Mouse (Mus musculus) embryonic facial prominence, embryonic 11.5 days (tissue): ENCODE measurements around the gene Lypd6b. TPM values are rescaled to one million over a fixed set of nuclear protein-coding genes. Genes with fewer than 3 reads are reported as not detected.

Experiments
- ATAC-seq: fragments of 200-750 bp; cut with Nextera tagmentation; replicated peaks from 2 replicates; pipeline ENCODE4 v1.8.0; 2017; ENCODE audit warnings: low read depth; ENCODE audit not compliant: insufficient number of reproducible peaks, low FRiP score, low TSS enrichment
- DNase-seq: peaks from one replicate; pipeline ENCODE4 v3.0.0-alpha.2; 2015; ENCODE audit warnings: low spot score
- H3K27ac ChIP-seq: fragments of 300-500 bp; sonication (generic); replicated peaks from 2 replicates; pipeline ENCODE4 v1.5.1; 2014; ENCODE audit warnings: mild to moderate bottlenecking, low read depth, low read length, control low read depth
- H3K27me3 ChIP-seq: fragments of 300-500 bp; sonication (generic); 2 replicates; pipeline ENCODE4 v1.6.1; 2014; ENCODE audit warnings: mild to moderate bottlenecking, low read length, moderate library complexity, mixed read lengths; ENCODE audit not compliant: control insufficient read depth, insufficient read depth
- H3K36me3 ChIP-seq: fragments of 300-500 bp; sonication (generic); replicated peaks from 2 replicates; pipeline ENCODE4 v1.6.1; 2014; ENCODE audit warnings: low read depth, mild to moderate bottlenecking, low read length, moderate library complexity, mixed read lengths; ENCODE audit not compliant: control insufficient read depth, insufficient read depth
- H3K4me1 ChIP-seq: fragments of 300-500 bp; sonication (generic); 2 replicates; pipeline ENCODE4 v1.6.1; 2014; ENCODE audit warnings: low read length, mixed read lengths; ENCODE audit not compliant: control insufficient read depth, insufficient read depth
- H3K4me2 ChIP-seq: fragments of 300-500 bp; sonication (generic); 2 replicates; pipeline ENCODE4 v1.6.1; 2014; ENCODE audit warnings: low read depth, mild to moderate bottlenecking, control low read depth, low read length, moderate library complexity
- H3K4me3 ChIP-seq: fragments of 300-500 bp; sonication (generic); 2 replicates; pipeline ENCODE4 v1.5.1; 2014; ENCODE audit warnings: low read depth, low read length, control low read depth
- H3K9ac ChIP-seq: fragments of 300-500 bp; sonication (generic); replicated peaks from 2 replicates; pipeline ENCODE4 v1.6.1; 2014; ENCODE audit warnings: mild to moderate bottlenecking, control low read depth, low read length
- H3K9me3 ChIP-seq: fragments of 300-500 bp; sonication (generic); replicated peaks from 2 replicates; pipeline ENCODE4 v1.6.1; 2016; ENCODE audit warnings: mild to moderate bottlenecking, low read length, inconsistent platforms, mixed read lengths; ENCODE audit not compliant: control insufficient read depth
- WGBS: fragments of 180-500 bp; shearing (Covaris S2); extraction: QIAGEN DNeasy Blood & Tissue Kit; methylation state at CpG from one replicate; pipeline ENCODE4 v1.1.7; 2014; 5-methylcytosine and 5-hydroxymethylcytosine counted together
- polyA plus RNA-seq: library from polyadenylated mRNA; unstranded; fragments of >200 nt; fragmentation: Nextera tagmentation; extraction: Ambion mirVana; gene quantifications from 2 replicates; pipeline ENCODE4 v1.2.1, GENCODE M21; 2014

Lypd6b gene
- polyA plus RNA-seq, 1 experiment from 2014 or later = 4.2 TPM

- Histone ChIP-seq H3K27me3 (no peaks in the 10 kb centered on the region), H3K4me1 (no peaks in the 10 kb centered on the region), H3K27ac (no peak overlapping the region), H3K4me2 (no peak overlapping the region), H3K9ac (no peak overlapping the region), H3K36me3 (no peaks in the 10 kb centered on the region), H3K9me3 (no peaks in the 10 kb centered on the region), H3K4me3 (no peak overlapping the region)
- no peak for DNase-seq
- no peak for ATAC-seq
- WGBS = 86% methylated on average over 3 of the region's 3 CpGs
Measured at GRCm38 (mm10) chr2:49970990-49971389, 183.5 kb downstream of the Lypd6b start.

DNA sequence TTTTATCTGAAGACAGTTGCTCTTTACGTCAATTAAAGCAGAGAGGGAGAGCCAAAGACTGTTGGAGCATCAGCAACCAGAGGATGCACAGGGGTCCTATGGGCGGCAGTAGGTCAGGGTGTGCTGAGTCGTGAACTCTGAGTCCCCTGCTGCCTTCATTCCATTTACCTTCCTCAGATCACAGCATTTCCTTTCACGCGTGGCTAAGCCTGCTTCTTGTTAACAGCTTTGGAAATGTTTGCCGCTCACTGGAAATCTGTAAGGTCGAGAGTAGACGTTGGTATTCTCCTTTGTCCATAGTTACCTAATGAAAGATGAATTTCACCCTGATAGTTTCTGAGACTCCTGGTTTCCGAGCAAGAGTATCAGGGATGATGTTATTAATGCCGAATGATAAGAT, 191.1 kb downstream of the Lypd6b start:
- no peaks in the 10 kb centered on the region for H3K4me1 ChIP-seq
- no peaks in the 10 kb centered on the region for H3K36me3 ChIP-seq
- no peak overlapping the region for H3K4me2 ChIP-seq
- H3K27ac ChIP-seq = no peak overlapping the region
- no peak for DNase-seq
- ATAC-seq = no peak
- 73% methylated on average over 10 of the region's 10 CpGs for WGBS
- no peaks in the 10 kb centered on the region for H3K9me3 ChIP-seq
- no peak overlapping the region for H3K9ac ChIP-seq
- H3K27me3 ChIP-seq = no peaks in the 10 kb centered on the region
- no peak overlapping the region for H3K4me3 ChIP-seq

DNA sequence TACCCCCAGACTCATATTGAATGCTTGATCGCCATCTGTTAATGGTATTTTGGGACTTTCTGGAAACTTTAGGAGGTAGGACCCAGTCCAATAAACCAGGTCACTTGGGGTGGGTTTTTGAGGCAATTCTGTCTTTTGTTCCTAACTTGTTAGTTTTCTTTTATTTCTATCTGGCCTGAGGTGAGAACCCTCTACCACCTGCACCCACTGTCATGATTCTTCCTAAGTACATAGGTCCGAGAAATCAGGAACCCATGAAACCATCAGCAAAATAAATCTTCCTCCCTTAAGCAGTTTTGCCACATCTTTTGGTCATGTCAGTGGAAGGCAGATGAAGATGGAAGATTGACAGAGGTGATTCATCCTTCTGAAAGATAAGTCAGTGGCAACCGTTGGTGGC, 192.5 kb downstream of the Lypd6b start:
- no peaks in the 10 kb centered on the region for H3K27me3 ChIP-seq
- no peaks in the 10 kb centered on the region for H3K36me3 ChIP-seq
- DNase-seq (no peak), ATAC-seq (no peak)
- H3K9ac ChIP-seq = no peak overlapping the region
- no peaks in the 10 kb centered on the region for H3K4me1 ChIP-seq
- WGBS = 90% methylated on average over 3 of the region's 3 CpGs
- H3K27ac ChIP-seq = no peak overlapping the region
- H3K4me3 ChIP-seq = no peak overlapping the region
- H3K9me3 ChIP-seq = no peaks in the 10 kb centered on the region
- no peak overlapping the region for H3K4me2 ChIP-seq

- WGBS = 80% methylated on average over 5 of the region's 5 CpGs
- ATAC-seq (no peak), DNase-seq (no peak)
- Histone ChIP-seq H3K36me3 (no peaks in the 10 kb centered on the region), H3K9me3 (no peaks in the 10 kb centered on the region), H3K27me3 (no peaks in the 10 kb centered on the region), H3K4me2 (no peak overlapping the region), H3K9ac (no peak overlapping the region), H3K4me1 (no peaks in the 10 kb centered on the region), H3K4me3 (no peak overlapping the region), H3K27ac (no peak overlapping the region)
Measured at GRCm38 (mm10) chr2:49983021-49983420, 195.5 kb downstream of the Lypd6b start.

- Histone ChIP-seq H3K27ac (no peak overlapping the region), H3K9ac (no peak overlapping the region), H3K27me3 (no peaks in the 10 kb centered on the region), H3K36me3 (no peaks in the 10 kb centered on the region), H3K4me1 (no peaks in the 10 kb centered on the region), H3K9me3 (no peaks in the 10 kb centered on the region), H3K4me2 (no peak overlapping the region), H3K4me3 (no peak overlapping the region)
- no peak for ATAC-seq
- DNase-seq = no peak
- WGBS = 66% methylated on average over 3 of the region's 3 CpGs
Measured at GRCm38 (mm10) chr2:49984780-49985179, 197.3 kb downstream of the Lypd6b start.

DNA sequence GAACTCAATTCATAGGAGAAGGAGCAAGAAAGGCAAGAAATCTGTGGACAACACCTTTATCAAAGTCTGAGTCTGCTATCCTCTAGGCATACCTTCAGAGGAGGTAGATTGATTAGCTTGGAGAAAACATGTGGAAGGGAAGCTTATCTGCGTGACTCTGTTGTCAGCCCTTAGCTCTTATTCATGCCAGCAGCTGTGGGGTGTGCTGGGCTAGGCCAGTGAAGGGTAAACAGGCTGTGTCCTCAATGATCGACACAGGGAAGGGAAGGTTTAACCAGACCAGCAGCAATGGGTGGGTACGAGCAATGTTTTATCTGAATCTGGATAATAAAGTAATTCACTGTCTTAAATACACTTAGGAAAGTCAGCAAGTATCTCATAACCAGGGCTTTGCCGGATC, 208.4 kb downstream of the Lypd6b start:
- ATAC-seq (no peak), DNase-seq (no peak)
- Histone ChIP-seq H3K4me1 (no peaks in the 10 kb centered on the region), H3K27me3 (no peaks in the 10 kb centered on the region), H3K36me3 (no peaks in the 10 kb centered on the region), H3K4me2 (no peak overlapping the region), H3K27ac (no peak overlapping the region), H3K9me3 (no peaks in the 10 kb centered on the region), H3K4me3 (no peak overlapping the region), H3K9ac (no peak overlapping the region)
- WGBS = 84% methylated on average over 4 of the region's 4 CpGs

- Histone ChIP-seq H3K4me2 (no peak overlapping the region), H3K9me3 (no peaks in the 10 kb centered on the region), H3K27ac (no peak overlapping the region), H3K27me3 (no peaks in the 10 kb centered on the region), H3K36me3 (no peaks in the 10 kb centered on the region), H3K4me3 (no peak overlapping the region), H3K4me1 (no peaks in the 10 kb centered on the region), H3K9ac (no peak overlapping the region)
- no peak for ATAC-seq
- DNase-seq = no peak
- 84% methylated on average over 1 of the region's 1 CpGs for WGBS
Measured at GRCm38 (mm10) chr2:49997216-49997615, 209.7 kb downstream of the Lypd6b start.
